Mouse (Mus musculus): ENCODE measurements at regions not wholly inside any gene's neighbourhood (a gene's known extent, or its start where the extent isn't known, plus 50 kb on each side); places are given as distances from the start of the nearest gene placed in this dataset.

GRCm38 (mm10) chr3:137289683-137289984, 51.2 kb upstream of the Emcn start:
- WGBS = 65% methylated on average over 3 of the region's 3 CpGs

More at GRCm38 (mm10) chr3:137289683-137289984, 51.2 kb upstream of the Emcn start:
- ATAC-seq (ENCODE audit: low read depth) = no peak
- H3K27me3 ChIP-seq (ENCODE audit: control insufficient read depth, insufficient read depth, low read depth, low read length) = no peaks in the 10 kb centered on the region
- no peaks in the 10 kb centered on the region for H3K4me1 ChIP-seq (replicated peaks; ENCODE audit: control insufficient read depth, insufficient read depth, low read length)
- no peaks in the 10 kb centered on the region for H3K36me3 ChIP-seq (ENCODE audit: control insufficient read depth, insufficient read depth, low read length)
- no peak overlapping the region for H3K4me3 ChIP-seq (ENCODE audit: low read length)
- no peak overlapping the region for H3K27ac ChIP-seq (ENCODE audit: low read length)
- no peaks in the 10 kb centered on the region for H3K9me3 ChIP-seq (ENCODE audit: control insufficient read depth, low read length)
- no peak overlapping the region for H3K9ac ChIP-seq (ENCODE audit: low read length)
- no peak overlapping the region for H3K4me2 ChIP-seq (ENCODE audit: low read depth, low read length)

Data from lung, embryonic 16.5 days (tissue).